Mouse (Mus musculus) embryonic fibroblast, embryonic 13.5 days (primary cell): ENCODE data around the gene Zfp341.

Experiments
- CTCF ChIP-seq: IDR thresholded peaks from 2 replicates; pipeline ENCODE4 v1.5.1; 2011; ENCODE audit warnings: mild to moderate bottlenecking, control low read depth, low read length, moderate library complexity, borderline replicate concordance; ENCODE audit not compliant: insufficient read depth
- POLR2A ChIP-seq: IDR thresholded peaks from 2 replicates; pipeline ENCODE4 v1.6.1; 2011; ENCODE audit warnings: low read depth, mild to moderate bottlenecking, control low read depth, low read length, moderate library complexity

DNA sequence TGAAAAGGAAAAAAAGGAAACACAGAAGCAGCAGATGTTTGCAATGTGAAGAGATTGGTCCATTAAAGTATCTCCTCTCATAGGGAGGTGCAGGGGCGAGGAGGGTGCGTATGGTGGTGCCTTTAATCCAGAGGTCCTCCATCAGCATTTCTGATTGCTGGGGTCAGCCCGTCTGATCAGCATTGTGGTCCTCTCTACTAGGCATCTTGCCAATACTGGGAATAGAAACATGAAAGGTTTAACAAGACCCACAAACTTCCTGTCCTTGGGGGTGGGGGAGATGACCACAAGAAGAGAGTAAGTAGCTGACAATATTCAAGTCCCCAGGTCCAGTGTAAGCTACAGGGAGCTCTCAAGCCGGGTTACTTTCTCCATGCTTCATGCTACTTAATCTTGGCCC, 42.4 kb upstream of the Zfp341 start:
- no peak for TF ChIP-seq CTCF
- TF ChIP-seq POLR2A: no peak
